Mouse (Mus musculus) liver, embryonic 16.5 days (tissue): ENCODE data around the gene Cdk9. TPM values are rescaled to one million over a fixed set of nuclear protein-coding genes. Genes with fewer than 3 reads are reported as not detected.

ENCODE experiments used
- ATAC-seq: fragments of 200-750 bp; cut with Nextera tagmentation; 2 replicates; pipeline ENCODE4 v1.8.0; 2017; ENCODE audit warnings: low read depth, mild to moderate bottlenecking, moderate number of reproducible peaks, moderate library complexity
- H3K27ac ChIP-seq: fragments of 300-500 bp; sonication (generic); 2 replicates; pipeline ENCODE4 v1.5.1; 2014; ENCODE audit warnings: mild to moderate bottlenecking, low read length
- H3K27me3 ChIP-seq: fragments of 300-500 bp; sonication (generic); 2 replicates; pipeline ENCODE4 v1.6.1; 2014; ENCODE audit warnings: low read depth, low read length, mixed read lengths; ENCODE audit not compliant: control insufficient read depth, insufficient read depth
- H3K36me3 ChIP-seq: fragments of 300-500 bp; sonication (generic); 2 replicates; pipeline ENCODE4 v1.6.1; 2014; ENCODE audit warnings: mild to moderate bottlenecking; ENCODE audit not compliant: control insufficient read depth, insufficient read depth
- H3K4me1 ChIP-seq: fragments of 300-500 bp; sonication (generic); 2 replicates; pipeline ENCODE4 v1.6.1; 2014; ENCODE audit warnings: low read depth, low read length, mixed read lengths; ENCODE audit not compliant: control insufficient read depth
- H3K4me2 ChIP-seq: fragments of 300-500 bp; sonication (generic); 2 replicates; pipeline ENCODE4 v1.6.1; 2014; ENCODE audit warnings: low read depth, low read length, mixed read lengths
- H3K4me3 ChIP-seq: fragments of 300-500 bp; sonication (generic); 2 replicates; pipeline ENCODE4 v1.5.1; 2014; ENCODE audit warnings: low read depth, mild to moderate bottlenecking, low read length
- H3K9ac ChIP-seq: fragments of 300-500 bp; sonication (generic); 2 replicates; pipeline ENCODE4 v1.6.1; 2014; ENCODE audit warnings: low read depth, low read length
- H3K9me3 ChIP-seq: fragments of 300-500 bp; sonication (generic); replicated peaks from 2 replicates; pipeline ENCODE4 v1.6.1; 2016; ENCODE audit warnings: low read length; ENCODE audit not compliant: control insufficient read depth
- WGBS: fragments of 180-500 bp; shearing (Covaris S2); extraction: QIAGEN DNeasy Blood & Tissue Kit; methylation state at CpG from one replicate; pipeline ENCODE4 v1.1.7; 2014; ENCODE audit not compliant: insufficient replicate concordance; 5-methylcytosine and 5-hydroxymethylcytosine counted together
- polyA plus RNA-seq: library from polyadenylated mRNA; unstranded; fragments of >200 nt; fragmentation: Nextera tagmentation; extraction: Ambion mirVana; gene quantifications from 2 replicates; pipeline ENCODE4 v1.2.1, GENCODE M21; 2015

The Cdk9 gene
- polyA plus RNA-seq, 1 experiment from 2014 or later: 40.2 TPM

- no peak for ATAC-seq
- no peak overlapping the region for H3K27ac ChIP-seq
- H3K4me1 ChIP-seq: peaks cover 13% of the 10 kb centered on the region
- H3K9me3 ChIP-seq: no peaks in the 10 kb centered on the region
- no peak overlapping the region for H3K9ac ChIP-seq
- H3K4me2 ChIP-seq: no peak overlapping the region
- H3K27me3 ChIP-seq: no peaks in the 10 kb centered on the region
- H3K36me3 ChIP-seq: no peaks in the 10 kb centered on the region
- no peak overlapping the region for H3K4me3 ChIP-seq
- 45% methylated on average over 9 of the region's 9 CpGs for WGBS
Observed at GRCm38 (mm10) chr2:32718761-32719160, 5.9 kb upstream of the Cdk9 start.

GRCm38 (mm10) chr2:32714987-32715425 is 2.1 kb upstream of the Cdk9 start:
- Histone ChIP-seq H3K36me3 (peaks cover under 1% of the 10 kb centered on the region), H3K27ac (peak overlapping the region; percentile 89), H3K4me2 (no peak overlapping the region; the same call in 1 of the 2 replicates), H3K27me3 (no peaks in the 10 kb centered on the region), H3K9ac (no peak overlapping the region), H3K4me1 (peaks cover 28% of the 10 kb centered on the region), H3K4me3 (no peak overlapping the region), H3K9me3 (no peaks in the 10 kb centered on the region)
- 10% methylated on average over 4 of the region's 4 CpGs for WGBS
- no peak for ATAC-seq

- Histone ChIP-seq H3K4me2 (no peak overlapping the region), H3K27me3 (no peaks in the 10 kb centered on the region), H3K27ac (peak overlapping the region; percentile 89), H3K4me1 (peaks cover 28% of the 10 kb centered on the region), H3K36me3 (peaks cover 7% of the 10 kb centered on the region), H3K9ac (peak overlapping the region; percentile 8; the same call in 1 of the 2 replicates), H3K4me3 (no peak overlapping the region), H3K9me3 (no peaks in the 10 kb centered on the region)
- no peak for ATAC-seq
- 23% methylated on average over 11 of the region's 11 CpGs for WGBS
Observed at GRCm38 (mm10) chr2:32714117-32714986, 1.5 kb upstream of the Cdk9 start.

GRCm38 (mm10) chr2:32712586-32712933 is 316 bp downstream of the Cdk9 start:
- H3K9ac ChIP-seq: peak overlapping the region; percentile 82
- peaks cover 18% of the 10 kb centered on the region for H3K36me3 ChIP-seq
- H3K27ac ChIP-seq: peak overlapping the region; percentile 89
- peaks cover 28% of the 10 kb centered on the region for H3K4me1 ChIP-seq
- no peaks in the 10 kb centered on the region for H3K9me3 ChIP-seq
- 1% methylated on average over 26 of the region's 44 CpGs for WGBS
- peak overlapping the region; percentile 84 for H3K4me3 ChIP-seq
- peak overlapping the region; percentile 89 for H3K4me2 ChIP-seq
- ATAC-seq: peak; percentile 86
- no peaks in the 10 kb centered on the region for H3K27me3 ChIP-seq

- Histone ChIP-seq H3K9ac (peak overlapping the region; percentile 82), H3K27ac (peak overlapping the region; percentile 81), H3K27me3 (no peaks in the 10 kb centered on the region), H3K4me3 (peak overlapping the region; percentile 84), H3K36me3 (peaks cover 19% of the 10 kb centered on the region), H3K4me2 (peak overlapping the region; percentile 84), H3K9me3 (no peaks in the 10 kb centered on the region), H3K4me1 (peaks cover 28% of the 10 kb centered on the region)
- under 1% methylated on average over 41 of the region's 41 CpGs for WGBS
- ATAC-seq: peak; percentile 64
Observed at GRCm38 (mm10) chr2:32712108-32712551, 746 bp downstream of the Cdk9 start.

- 18% methylated on average over 9 of the region's 9 CpGs for WGBS
- H3K9ac ChIP-seq: peak overlapping the region; percentile 82
- no peak for ATAC-seq
- peak overlapping the region; percentile 84 for H3K4me3 ChIP-seq
- peaks cover 25% of the 10 kb centered on the region for H3K36me3 ChIP-seq
- peak overlapping the region; percentile 81; the same call in 1 of the 2 replicates for H3K27ac ChIP-seq
- H3K27me3 ChIP-seq: no peaks in the 10 kb centered on the region
- H3K4me2 ChIP-seq: peak overlapping the region; percentile 84
- H3K4me1 ChIP-seq: peaks cover 28% of the 10 kb centered on the region
- H3K9me3 ChIP-seq: no peaks in the 10 kb centered on the region
Observed at GRCm38 (mm10) chr2:32711301-32712056, 1.4 kb downstream of the Cdk9 start.

GRCm38 (mm10) chr2:32710425-32710824 is 2.5 kb downstream of the Cdk9 start:
- no peak overlapping the region for H3K9ac ChIP-seq
- no peak for ATAC-seq
- no peaks in the 10 kb centered on the region for H3K27me3 ChIP-seq
- H3K9me3 ChIP-seq: no peaks in the 10 kb centered on the region
- H3K36me3 ChIP-seq: peaks cover 32% of the 10 kb centered on the region
- H3K27ac ChIP-seq: no peak overlapping the region
- 41% methylated on average over 5 of the region's 5 CpGs for WGBS
- H3K4me2 ChIP-seq: no peak overlapping the region
- peaks cover 28% of the 10 kb centered on the region for H3K4me1 ChIP-seq
- H3K4me3 ChIP-seq: no peak overlapping the region

GRCm38 (mm10) chr2:32709521-32710137 is 3.2 kb downstream of the Cdk9 start:
- WGBS: 84% methylated on average over 20 of the region's 20 CpGs
- H3K9me3 ChIP-seq: no peaks in the 10 kb centered on the region
- H3K9ac ChIP-seq: no peak overlapping the region
- H3K4me2 ChIP-seq: no peak overlapping the region
- H3K4me1 ChIP-seq: peaks cover 23% of the 10 kb centered on the region
- no peak overlapping the region for H3K27ac ChIP-seq
- no peak overlapping the region for H3K4me3 ChIP-seq
- H3K27me3 ChIP-seq: no peaks in the 10 kb centered on the region
- ATAC-seq: no peak
- peaks cover 35% of the 10 kb centered on the region for H3K36me3 ChIP-seq
